Mouse (Mus musculus) MEL (cell line): ENCODE data around the gene Rpl35.

Experiments used
- CTCF ChIP-seq, 3 experiments: IDR thresholded peaks in 2 of 3; conservative IDR thresholded peaks in 1 of 3; 2 replicates each; pipeline ENCODE4 v1.5.1; 2011 to 2012; ENCODE audit warnings: low read length in 3 of 3, low read depth in 2 of 3, mild to moderate bottlenecking in 2 of 3, improper control_type of control experiment in 1 of 3, inconsistent platforms in 1 of 3, mixed read lengths in 1 of 3, moderate library complexity in 1 of 3; ENCODE audit not compliant: control insufficient read depth in 1 of 3, insufficient read depth in 1 of 3, poor library complexity in 1 of 3, severe bottlenecking in 1 of 3
- E2F4 ChIP-seq: IDR thresholded peaks from 2 replicates; pipeline ENCODE4 v1.6.1; 2011; ENCODE audit warnings: low read depth, low read length, improper control_type of control experiment, borderline replicate concordance
- EP300 ChIP-seq, 2 experiments: IDR thresholded peaks; 2 replicates each; pipeline ENCODE4 v1.6.1; 2011; ENCODE audit warnings: improper control_type of control experiment in 2 of 2, low read length in 2 of 2, low read depth in 1 of 2, mild to moderate bottlenecking in 1 of 2
- MYC ChIP-seq: IDR thresholded peaks from 2 replicates; pipeline ENCODE4 v1.6.1; 2011; ENCODE audit warnings: low read depth, mild to moderate bottlenecking, low read length, improper control_type of control experiment, moderate library complexity
- POLR2A ChIP-seq, 2 experiments: IDR thresholded peaks; 2 replicates each; pipeline ENCODE4 v1.6.1; 2011 to 2012; ENCODE audit warnings: low read length in 2 of 2, mild to moderate bottlenecking in 2 of 2, control low read depth in 1 of 2, improper control_type of control experiment in 1 of 2, low read depth in 1 of 2, moderate library complexity in 1 of 2; ENCODE audit not compliant: control insufficient read depth in 1 of 2, insufficient read depth in 1 of 2, poor library complexity in 1 of 2
- POLR2AphosphoS2 ChIP-seq: IDR thresholded peaks from 2 replicates; pipeline ENCODE4 v1.6.1; 2011; ENCODE audit warnings: low read length, improper control_type of control experiment

DNA sequence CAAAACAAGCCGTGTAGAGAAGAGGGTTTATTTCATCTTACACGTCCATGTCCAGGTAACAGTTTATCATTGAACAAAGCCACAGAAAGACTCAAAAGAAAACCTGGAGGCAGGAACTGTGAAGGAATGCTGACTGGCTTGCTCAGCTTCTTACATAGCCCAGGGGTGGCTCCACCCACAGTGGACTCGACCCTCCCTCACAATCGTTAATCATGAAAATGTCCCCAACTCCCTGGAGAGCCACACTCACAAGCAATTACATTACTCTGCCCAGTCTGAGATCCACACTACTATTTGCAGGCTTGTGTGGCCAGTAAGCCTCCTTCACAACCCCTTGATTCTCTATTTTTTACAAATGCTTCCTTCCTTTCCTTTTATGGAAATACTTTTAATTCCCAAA is 41.2 kb downstream of the Rpl35 start:
- TF ChIP-seq POLR2A (IDR thresholded peaks at IDR 0.05; ENCODE audit: control insufficient read depth in 1 of 2, insufficient read depth in 1 of 2, low read depth in 1 of 2, low read length in 2 of 2, poor library complexity in 1 of 2), result no peak
- TF ChIP-seq POLR2AphosphoS2, result no peak
- no peak for TF ChIP-seq MYC
- no peak for TF ChIP-seq EP300 (IDR thresholded peaks at IDR 0.05; ENCODE audit: low read depth in 1 of 2, low read length in 2 of 2)
- TF ChIP-seq E2F4, result no peak
- TF ChIP-seq CTCF (IDR thresholded peaks at IDR 0.05 in 2 of 3, conservative IDR thresholded peaks at IDR 0.05 in 1 of 3; ENCODE audit: control insufficient read depth in 1 of 3, insufficient read depth in 1 of 3, low read depth in 2 of 3, low read length in 3 of 3, poor library complexity in 1 of 3, severe bottlenecking in 1 of 3), result no peak
